Mouse (Mus musculus) forebrain, embryonic 12.5 days (tissue): ENCODE measurements at regions not wholly inside any gene's neighbourhood (a gene's known extent, or its start where the extent isn't known, plus 50 kb on each side); places are given as distances from the start of the nearest gene placed in this dataset.

Experiments used
- ATAC-seq: fragments of 200-750 bp; cut with Nextera tagmentation; 2 replicates; pipeline ENCODE4 v1.8.0; 2017; ENCODE audit warnings: moderate TSS enrichment; ENCODE audit not compliant: low FRiP score
- H3K27ac ChIP-seq: fragments of 300-500 bp; sonication (generic); 2 replicates; pipeline ENCODE4 v1.5.1; 2016; ENCODE audit warnings: mild to moderate bottlenecking
- H3K27me3 ChIP-seq: fragments of 300-500 bp; sonication (generic); 2 replicates; pipeline ENCODE4 v1.6.1; 2016; ENCODE audit warnings: mild to moderate bottlenecking
- H3K36me3 ChIP-seq: fragments of 300-500 bp; sonication (generic); replicated peaks from 2 replicates; pipeline ENCODE4 v1.6.1; 2016; ENCODE audit warnings: mild to moderate bottlenecking
- H3K4me1 ChIP-seq: fragments of 300-500 bp; sonication (generic); 2 replicates; pipeline ENCODE4 v1.6.1; 2016
- H3K4me2 ChIP-seq: fragments of 300-500 bp; sonication (generic); 2 replicates; pipeline ENCODE4 v1.6.1; 2016; ENCODE audit warnings: mild to moderate bottlenecking, moderate library complexity
- H3K4me3 ChIP-seq: fragments of 300-500 bp; sonication (generic); replicated peaks from 2 replicates; pipeline ENCODE4 v1.5.1; 2016; ENCODE audit warnings: mild to moderate bottlenecking
- H3K9ac ChIP-seq: fragments of 300-500 bp; sonication (generic); 2 replicates; pipeline ENCODE4 v1.6.1; 2016; ENCODE audit warnings: mild to moderate bottlenecking
- H3K9me3 ChIP-seq: fragments of 300-500 bp; sonication (generic); 2 replicates; pipeline ENCODE4 v1.6.1; 2016
- WGBS: fragments of 180-500 bp; shearing (Covaris S2); methylation state at CpG from one replicate; pipeline ENCODE4 v1.1.7; 2016; 5-methylcytosine and 5-hydroxymethylcytosine counted together

GRCm38 (mm10) chr8:44708659-44709170 is 226.5 kb upstream of the Fat1 start:
- no peak for ATAC-seq
- WGBS, result 84% methylated on average over 7 of the region's 7 CpGs
- Histone ChIP-seq H3K4me1 (no peaks in the 10 kb centered on the region), H3K4me2 (no peak overlapping the region), H3K4me3 (no peak overlapping the region), H3K27me3 (no peaks in the 10 kb centered on the region), H3K9me3 (no peaks in the 10 kb centered on the region), H3K27ac (no peak overlapping the region), H3K36me3 (no peaks in the 10 kb centered on the region), H3K9ac (no peak overlapping the region)

- H3K9me3 ChIP-seq, result no peaks in the 10 kb centered on the region
- no peak overlapping the region for H3K9ac ChIP-seq
- no peaks in the 10 kb centered on the region for H3K4me1 ChIP-seq
- H3K4me2 ChIP-seq, result no peak overlapping the region
- no peaks in the 10 kb centered on the region for H3K27me3 ChIP-seq
- no peak for ATAC-seq
- no peaks in the 10 kb centered on the region for H3K36me3 ChIP-seq
- no peak overlapping the region for H3K4me3 ChIP-seq
- WGBS, result 71% methylated on average over 6 of the region's 6 CpGs
- no peak overlapping the region for H3K27ac ChIP-seq
Observed at GRCm38 (mm10) chr8:44709171-44709940, 225.9 kb upstream of the Fat1 start.

GRCm38 (mm10) chr8:44734577-44734976 is 200.7 kb upstream of the Fat1 start:
- Histone ChIP-seq H3K4me2 (no peak overlapping the region), H3K4me1 (no peaks in the 10 kb centered on the region), H3K9me3 (no peaks in the 10 kb centered on the region), H3K4me3 (no peak overlapping the region), H3K27me3 (no peaks in the 10 kb centered on the region), H3K9ac (no peak overlapping the region), H3K36me3 (no peaks in the 10 kb centered on the region), H3K27ac (no peak overlapping the region)
- 91% methylated on average over 10 of the region's 10 CpGs for WGBS
- no peak for ATAC-seq

DNA sequence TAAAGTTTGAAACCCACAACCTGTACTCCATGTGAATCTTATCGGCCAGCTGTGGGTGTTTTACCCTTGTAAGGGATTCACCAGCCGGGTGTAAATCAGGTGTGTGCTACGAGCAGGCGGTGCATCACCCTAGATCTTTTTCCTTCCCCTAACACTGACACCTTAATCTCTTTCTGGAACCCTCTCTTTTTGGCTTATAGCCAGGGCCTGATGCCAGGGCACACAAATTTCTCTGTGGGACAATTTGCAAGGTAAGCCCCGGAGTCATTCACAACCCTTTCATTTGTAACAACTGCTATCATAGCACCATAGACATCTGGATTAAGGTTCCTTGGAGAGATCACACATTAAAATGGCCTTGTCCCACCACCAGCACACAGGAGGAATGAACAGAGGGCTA is 199.4 kb upstream of the Fat1 start:
- Histone ChIP-seq H3K9ac (no peak overlapping the region), H3K27me3 (no peaks in the 10 kb centered on the region), H3K4me3 (no peak overlapping the region), H3K27ac (no peak overlapping the region), H3K36me3 (no peaks in the 10 kb centered on the region), H3K4me2 (no peak overlapping the region), H3K4me1 (no peaks in the 10 kb centered on the region), H3K9me3 (no peaks in the 10 kb centered on the region)
- no peak for ATAC-seq
- 83% methylated on average over 5 of the region's 5 CpGs for WGBS

DNA sequence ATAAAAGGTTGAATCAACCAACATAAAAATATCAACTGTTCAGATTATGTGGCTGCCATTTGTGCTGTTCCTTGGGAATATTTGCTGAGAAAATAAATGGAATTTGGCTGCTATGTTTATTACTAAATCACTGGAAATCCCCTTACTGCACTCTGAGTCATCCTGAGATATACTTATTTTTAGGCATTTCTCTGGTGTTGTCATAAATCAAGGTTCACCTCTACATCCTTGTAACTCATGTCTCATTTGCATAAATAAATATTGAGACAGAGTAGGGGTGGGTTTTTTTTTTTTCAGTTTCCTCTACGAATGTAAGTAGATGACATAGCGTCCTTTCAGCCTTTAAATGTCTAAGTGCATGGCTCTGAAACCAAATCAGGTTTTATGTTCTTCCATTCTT is 191.9 kb upstream of the Fat1 start:
- no peak overlapping the region for H3K9ac ChIP-seq
- H3K4me1 ChIP-seq, result no peaks in the 10 kb centered on the region
- H3K27ac ChIP-seq, result no peak overlapping the region
- no peaks in the 10 kb centered on the region for H3K9me3 ChIP-seq
- no peaks in the 10 kb centered on the region for H3K36me3 ChIP-seq
- H3K4me3 ChIP-seq, result no peak overlapping the region
- 94% methylated on average over 2 of the region's 2 CpGs for WGBS
- H3K4me2 ChIP-seq, result no peak overlapping the region
- no peak for ATAC-seq
- no peaks in the 10 kb centered on the region for H3K27me3 ChIP-seq

DNA sequence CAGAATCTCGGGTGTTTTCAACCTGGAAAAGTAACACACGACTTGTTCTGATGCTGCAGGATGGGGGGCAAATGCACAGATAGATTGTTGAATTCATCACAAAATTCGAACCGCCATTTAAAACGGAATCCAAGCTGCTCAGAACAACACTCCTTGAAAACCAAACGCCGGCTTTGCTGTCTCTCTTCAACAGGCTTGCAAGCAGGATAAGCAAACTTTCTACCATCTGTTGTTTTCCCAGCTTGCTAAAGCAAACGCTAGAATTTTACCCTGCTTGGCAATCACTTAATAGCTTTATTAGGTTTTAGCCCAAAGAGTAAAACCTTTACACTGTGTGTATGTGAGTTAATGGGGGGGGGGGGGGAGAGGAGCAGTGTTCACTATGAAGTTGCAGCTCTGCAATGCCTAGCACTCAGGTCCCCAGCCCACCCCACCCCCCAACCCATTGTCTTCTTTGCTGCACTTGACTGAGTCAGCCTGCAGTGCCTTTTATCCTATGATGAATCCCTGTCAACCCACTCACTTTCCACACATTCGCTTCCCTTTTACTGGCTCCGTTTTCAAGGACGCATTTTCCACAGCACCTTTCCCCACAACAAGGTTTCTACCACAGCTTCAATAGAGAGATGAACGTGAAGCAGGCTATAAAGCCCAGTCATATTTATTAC is 190.1 kb upstream of the Fat1 start:
- no peaks in the 10 kb centered on the region for H3K4me1 ChIP-seq
- H3K27ac ChIP-seq, result no peak overlapping the region
- H3K36me3 ChIP-seq, result no peaks in the 10 kb centered on the region
- H3K9ac ChIP-seq, result no peak overlapping the region
- H3K4me3 ChIP-seq, result no peak overlapping the region
- no peak overlapping the region for H3K4me2 ChIP-seq
- no peaks in the 10 kb centered on the region for H3K27me3 ChIP-seq
- no peaks in the 10 kb centered on the region for H3K9me3 ChIP-seq
- 71% methylated on average over 12 of the region's 12 CpGs for WGBS
- no peak for ATAC-seq

DNA sequence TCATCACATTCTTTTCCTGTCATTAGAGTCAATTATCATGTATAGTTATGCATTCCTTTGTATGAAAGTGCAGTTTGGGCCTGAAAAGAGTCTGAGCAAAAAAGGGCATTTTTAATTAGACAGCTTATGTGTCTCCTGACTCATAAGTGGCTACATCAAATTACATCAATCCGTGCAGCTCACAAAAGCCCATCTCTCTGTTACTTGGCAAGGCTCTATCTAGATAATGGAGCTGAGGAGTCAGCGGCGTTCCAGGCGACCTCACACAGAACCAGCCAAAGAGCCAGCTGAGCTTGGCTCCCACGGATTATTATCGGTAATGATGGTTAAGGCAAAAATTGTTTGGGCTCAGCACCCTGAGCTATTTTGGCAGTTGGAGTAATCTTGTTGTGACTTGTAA is 176.5 kb upstream of the Fat1 start:
- peak; percentile 27; the same call in 1 of the 2 replicates for ATAC-seq
- H3K9me3 ChIP-seq, result no peaks in the 10 kb centered on the region
- no peak overlapping the region for H3K4me2 ChIP-seq
- H3K4me3 ChIP-seq, result no peak overlapping the region
- no peaks in the 10 kb centered on the region for H3K4me1 ChIP-seq
- no peak overlapping the region for H3K27ac ChIP-seq
- H3K27me3 ChIP-seq, result no peaks in the 10 kb centered on the region
- H3K9ac ChIP-seq, result no peak overlapping the region
- no peaks in the 10 kb centered on the region for H3K36me3 ChIP-seq
- WGBS, result 43% methylated on average over 6 of the region's 6 CpGs

GRCm38 (mm10) chr8:44762731-44763130 is 172.5 kb upstream of the Fat1 start:
- Histone ChIP-seq H3K4me1 (no peaks in the 10 kb centered on the region), H3K36me3 (no peaks in the 10 kb centered on the region), H3K27ac (no peak overlapping the region), H3K9ac (no peak overlapping the region), H3K4me3 (no peak overlapping the region), H3K27me3 (no peaks in the 10 kb centered on the region), H3K4me2 (no peak overlapping the region), H3K9me3 (no peaks in the 10 kb centered on the region)
- ATAC-seq, result no peak
- WGBS, result 90% methylated on average over 10 of the region's 10 CpGs

DNA sequence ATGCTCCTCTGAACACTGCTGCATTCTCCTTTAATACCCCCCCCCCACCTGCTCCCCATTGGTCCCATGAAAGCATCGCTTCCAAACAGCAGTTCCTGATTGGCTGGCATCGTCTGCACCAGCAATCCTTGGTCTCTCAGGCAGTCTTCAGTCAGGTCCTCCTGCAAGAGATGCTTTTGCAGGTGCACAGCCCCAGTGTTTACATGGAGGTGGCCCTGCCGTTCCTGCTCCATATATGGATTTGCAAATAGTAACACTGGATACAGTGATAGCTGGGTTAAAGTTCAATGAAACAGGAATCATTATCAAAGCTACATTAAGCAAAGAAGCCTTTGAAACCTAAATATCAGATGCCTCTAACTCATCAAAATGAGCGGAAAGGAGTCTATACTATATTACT is 170.1 kb upstream of the Fat1 start:
- Histone ChIP-seq H3K27me3 (no peaks in the 10 kb centered on the region), H3K4me1 (no peaks in the 10 kb centered on the region), H3K4me3 (no peak overlapping the region), H3K9ac (no peak overlapping the region), H3K27ac (no peak overlapping the region), H3K9me3 (no peaks in the 10 kb centered on the region), H3K4me2 (no peak overlapping the region), H3K36me3 (no peaks in the 10 kb centered on the region)
- ATAC-seq, result no peak
- 88% methylated on average over 4 of the region's 4 CpGs for WGBS

DNA sequence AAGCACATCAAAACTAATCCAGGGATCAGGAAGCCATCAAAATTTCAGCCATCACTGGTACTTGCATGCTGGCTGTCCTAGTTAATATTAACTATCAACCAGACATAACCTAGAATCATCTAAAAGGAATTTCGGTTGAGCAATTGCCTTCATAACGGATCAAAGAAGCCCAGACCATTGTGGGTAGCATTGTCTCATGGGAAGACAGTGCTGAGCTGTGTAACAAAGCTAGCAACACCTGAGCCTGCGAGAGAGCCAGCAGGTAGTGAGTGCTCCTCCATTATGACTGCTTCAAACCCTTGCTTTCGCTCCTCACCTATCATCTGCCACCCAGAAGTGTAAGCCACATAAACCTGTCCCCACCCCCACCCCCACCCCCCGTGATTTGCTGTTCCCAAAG is 169.6 kb upstream of the Fat1 start:
- ATAC-seq, result no peak
- no peak overlapping the region for H3K4me2 ChIP-seq
- H3K9ac ChIP-seq, result no peak overlapping the region
- H3K27ac ChIP-seq, result no peak overlapping the region
- 79% methylated on average over 5 of the region's 5 CpGs for WGBS
- H3K27me3 ChIP-seq, result no peaks in the 10 kb centered on the region
- H3K36me3 ChIP-seq, result no peaks in the 10 kb centered on the region
- no peak overlapping the region for H3K4me3 ChIP-seq
- no peaks in the 10 kb centered on the region for H3K4me1 ChIP-seq
- no peaks in the 10 kb centered on the region for H3K9me3 ChIP-seq

GRCm38 (mm10) chr8:44766111-44766873 is 169.0 kb upstream of the Fat1 start:
- no peak for ATAC-seq
- WGBS, result 72% methylated on average over 12 of the region's 12 CpGs
- no peaks in the 10 kb centered on the region for H3K27me3 ChIP-seq

DNA sequence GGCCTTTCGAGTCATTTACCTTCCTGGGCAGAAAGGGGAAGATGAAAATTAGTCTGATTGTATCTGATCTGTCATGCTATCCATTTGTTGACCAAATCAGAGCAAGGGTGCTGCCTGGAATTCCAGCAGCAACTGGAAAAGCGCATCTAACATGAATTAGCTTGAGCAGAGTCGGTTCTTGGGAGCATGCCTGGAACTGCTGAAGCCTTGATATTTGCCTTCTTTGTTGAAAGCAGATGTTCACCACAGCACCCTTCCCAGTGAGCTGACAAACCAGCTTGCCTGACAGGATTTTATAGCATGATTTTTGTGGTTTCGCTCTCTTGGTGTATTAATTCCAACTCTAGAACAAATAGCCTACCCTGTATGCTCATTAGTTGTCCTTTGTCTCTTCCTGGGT is 168.0 kb upstream of the Fat1 start:
- Histone ChIP-seq H3K9ac (no peak overlapping the region), H3K4me2 (no peak overlapping the region), H3K27ac (no peak overlapping the region), H3K9me3 (no peaks in the 10 kb centered on the region), H3K36me3 (no peaks in the 10 kb centered on the region), H3K4me3 (no peak overlapping the region), H3K27me3 (no peaks in the 10 kb centered on the region), H3K4me1 (no peaks in the 10 kb centered on the region)
- 77% methylated on average over 4 of the region's 4 CpGs for WGBS
- ATAC-seq, result no peak

More at GRCm38 (mm10) chr8:44766111-44766873, 169.0 kb upstream of the Fat1 start:
- H3K9ac ChIP-seq, result no peak overlapping the region
- H3K4me1 ChIP-seq, result no peaks in the 10 kb centered on the region
- H3K9me3 ChIP-seq, result no peaks in the 10 kb centered on the region
- H3K4me3 ChIP-seq, result no peak overlapping the region
- H3K4me2 ChIP-seq, result no peak overlapping the region
- H3K36me3 ChIP-seq, result no peaks in the 10 kb centered on the region
- no peak overlapping the region for H3K27ac ChIP-seq
